Mouse (Mus musculus) liver, postnatal 0 days (tissue): Measurements from ENCODE around the gene Camta1.

ENCODE experiments used
- CTCF ChIP-seq: sonication (generic); IDR thresholded peaks from 2 replicates; pipeline ENCODE4 v1.5.1; 2016; ENCODE audit warnings: antibody characterized with exemption, low read depth
- EP300 ChIP-seq: IDR thresholded peaks from 2 replicates; pipeline ENCODE4 v1.6.1; 2016; ENCODE audit warnings: antibody characterized with exemption, low read depth, mild to moderate bottlenecking

GRCm38 (mm10) chr4:151051162-151051561, 810.5 kb downstream of the Camta1 start:
- no peak for TF ChIP-seq CTCF
- TF ChIP-seq EP300 = no peak; the same call in 1 of the 2 replicates
